Mouse (Mus musculus) adrenal gland, adult 2 months (tissue): Measurements from ENCODE around the gene Pigw. TPM values are rescaled to one million over a fixed set of nuclear protein-coding genes. Genes with fewer than 3 reads are reported as not detected.

Source experiments
- microRNA-seq, 2 experiments: library from miRNA; unstranded; fragments of <30 nt; microRNA quantifications; one replicate each; pipeline ENCODE4 v1.2.0; 2021
- polyA plus RNA-seq: library from polyadenylated mRNA; depleted of rRNA; stranded (reverse); fragments of >200 nt; gene quantifications from 2 replicates; pipeline ENCODE4 v1.2.3, GENCODE M21; 2012; rRNA removed
- total RNA-seq, 2 experiments: library from RNA; stranded (reverse); gene quantifications; 2 replicates each; pipeline ENCODE4 v1.2.3; 2021

The Pigw gene
- total and polyA plus RNA-seq, 3 experiments, result 1.9 to 10.1 (median 6.5) TPM

Small RNAs within 50 kb of the gene (microRNA-seq; reads per million reads assigned to microRNA genes)
- gene Gm23564, result 0 reads per million in 2 experiments

Other genes with a start within 250 kb of the Pigw start
- 10 to 100 TPM; 12.1 to 19.1 TPM for gene Mrm1, start 60.8 kb downstream of the Pigw start, total RNA-seq
- 20.8 and 23.1 TPM in 2 replicates for gene Mrm1, start 60.8 kb downstream of the Pigw start, polyA plus RNA-seq
- gene Dhrs11, start 51.3 kb downstream of the Pigw start, total RNA-seq, result 10 to 100 TPM; 41.6 to 42.4 TPM
- gene Dhrs11, start 51.3 kb downstream of the Pigw start, polyA plus RNA-seq, result 88.1 and 97.1 TPM in 2 replicates
- 10 to 100 TPM; 67.1 to 87.0 TPM for gene Ggnbp2, start 9.5 kb downstream of the Pigw start, total RNA-seq
- gene Ggnbp2, start 9.5 kb downstream of the Pigw start, polyA plus RNA-seq, result 7.5 and 8.2 TPM in 2 replicates
- 10 to 100 TPM in 1 of 2 experiments, 1 to 10 TPM in 1; 9.3 to 13.2 TPM for gene Myo19, start 137 bp downstream of the Pigw start, total RNA-seq
- gene Myo19, start 137 bp downstream of the Pigw start, polyA plus RNA-seq, result 11.4 and 12.7 TPM in 2 replicates
- 10 to 100 TPM in 1 of 2 experiments, 1 to 10 TPM in 1; 8.6 to 13.7 TPM for gene Znhit3, start 36.1 kb upstream of the Pigw start, total RNA-seq
- gene Znhit3, start 36.1 kb upstream of the Pigw start, polyA plus RNA-seq, result 5.8 and 6.2 TPM in 2 replicates
- 1 to 10 TPM; 5.2 to 8.5 TPM for gene Car4, start 77.5 kb upstream of the Pigw start, total RNA-seq
- gene Car4, start 77.5 kb upstream of the Pigw start, polyA plus RNA-seq, result 3.8 and 4.3 TPM in 2 replicates